Mouse (Mus musculus): ENCODE data around the gene Rbfox3.
"Not testable (repeated sequence)": the region's sequence is repeated elsewhere in the genome, so short reads cannot be mapped to it uniquely, and the experiment has no call there.

Rbfox3 gene

DNA sequence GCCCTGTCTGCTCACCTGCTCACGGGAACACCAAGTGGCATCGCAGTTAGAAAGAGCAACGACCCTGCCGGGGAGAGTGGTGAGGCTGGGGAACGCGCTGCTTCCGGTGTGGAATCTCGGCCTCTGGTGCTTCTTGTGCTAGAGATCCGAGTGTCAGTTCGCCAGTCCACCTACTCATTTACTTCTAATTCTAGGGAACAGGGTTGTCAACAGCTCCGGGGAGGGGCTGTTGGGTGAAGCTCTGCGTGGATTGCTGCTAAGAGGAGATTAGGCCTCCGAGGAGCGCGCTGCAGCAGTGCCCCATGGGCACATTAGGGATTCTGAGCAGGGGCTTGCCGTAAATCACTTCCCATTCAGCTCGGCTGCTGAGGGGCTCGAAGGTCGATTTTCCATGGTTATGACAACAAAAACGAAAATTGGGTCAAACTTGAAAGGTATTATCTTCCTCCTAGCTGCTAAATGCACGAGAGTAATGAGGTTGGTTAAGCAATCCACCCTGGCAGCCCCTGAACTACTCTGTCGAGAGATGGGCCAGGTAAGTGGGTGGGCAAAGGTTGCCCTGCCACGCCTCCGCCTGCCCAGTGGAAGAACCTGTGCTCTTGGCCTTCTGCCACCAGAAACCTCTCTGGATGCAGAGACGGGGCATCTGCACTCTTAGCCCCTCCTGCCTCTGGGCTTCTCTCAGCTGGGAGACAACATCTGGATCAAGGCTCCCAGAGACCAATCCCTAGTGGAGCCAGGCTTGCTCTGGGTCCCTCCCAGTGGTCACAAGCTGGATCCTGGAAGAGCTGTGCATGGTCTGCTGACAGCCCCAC, 85.9 kb downstream of the Rbfox3 start:
- no peak for DNase-seq (ENCODE audit: low read depth, low spot score)

DNA sequence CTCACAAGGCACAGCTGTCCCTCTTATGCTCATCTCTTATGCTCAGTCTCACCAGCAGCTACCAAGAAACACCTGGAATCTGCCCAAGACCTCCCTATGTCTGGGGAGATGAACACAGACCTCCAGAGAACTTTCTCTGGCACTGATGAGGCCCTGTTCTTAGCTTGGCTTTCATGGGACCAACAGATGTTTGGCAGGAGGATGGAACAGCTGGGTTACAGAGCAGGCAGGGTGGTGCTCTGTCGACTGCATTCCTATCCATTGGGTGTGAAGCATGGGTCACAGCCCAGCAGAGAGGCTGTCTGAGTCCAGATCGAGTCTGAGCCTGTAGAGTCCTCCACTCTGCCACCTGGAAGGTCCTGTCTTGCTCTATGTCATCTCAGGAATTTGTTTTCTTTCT, 90.0 kb downstream of the Rbfox3 start:
- DNase-seq (ENCODE audit: low read depth, low spot score) = no peak

DNA sequence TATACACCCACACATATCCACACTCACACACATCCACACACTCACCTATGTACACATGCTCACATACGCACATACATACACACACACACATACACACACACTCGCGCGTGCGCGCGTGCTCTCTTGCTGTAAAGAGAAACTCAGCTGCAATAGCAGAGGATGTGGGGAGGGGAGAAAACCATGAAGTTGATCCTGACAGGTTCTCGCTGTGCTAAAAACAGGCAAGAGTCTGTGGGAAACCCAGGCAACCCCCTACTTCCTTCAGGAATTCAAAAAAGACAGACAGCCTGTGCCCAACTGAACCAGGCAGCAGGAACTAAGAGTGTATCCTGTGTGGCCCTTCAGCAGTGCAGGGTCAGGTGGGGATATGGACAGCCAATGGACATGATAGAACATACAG, 92.9 kb downstream of the Rbfox3 start:
- DNase-seq (ENCODE audit: low read depth, low spot score) = no peak

DNA sequence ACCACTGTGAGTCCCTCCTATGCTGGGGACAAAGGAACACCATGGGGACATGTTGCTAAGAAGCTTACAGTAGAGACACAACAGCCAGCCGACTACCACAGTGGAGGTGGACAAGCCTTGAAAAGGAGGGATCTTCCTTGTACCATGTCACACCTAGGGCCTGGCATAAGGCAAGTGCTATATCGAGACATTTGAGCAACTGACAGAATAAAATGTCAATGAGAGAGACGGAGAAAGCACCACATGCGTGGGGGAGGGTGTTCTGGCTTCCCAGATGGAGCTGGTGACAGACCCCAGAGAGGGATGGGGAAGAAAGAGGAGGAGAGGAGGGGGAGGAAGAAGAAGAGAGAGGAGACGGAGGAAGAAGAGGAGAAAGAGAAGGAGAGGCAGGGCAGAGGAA, 96.3 kb downstream of the Rbfox3 start:
- no peak for DNase-seq (ENCODE audit: low read depth, low spot score)

DNA sequence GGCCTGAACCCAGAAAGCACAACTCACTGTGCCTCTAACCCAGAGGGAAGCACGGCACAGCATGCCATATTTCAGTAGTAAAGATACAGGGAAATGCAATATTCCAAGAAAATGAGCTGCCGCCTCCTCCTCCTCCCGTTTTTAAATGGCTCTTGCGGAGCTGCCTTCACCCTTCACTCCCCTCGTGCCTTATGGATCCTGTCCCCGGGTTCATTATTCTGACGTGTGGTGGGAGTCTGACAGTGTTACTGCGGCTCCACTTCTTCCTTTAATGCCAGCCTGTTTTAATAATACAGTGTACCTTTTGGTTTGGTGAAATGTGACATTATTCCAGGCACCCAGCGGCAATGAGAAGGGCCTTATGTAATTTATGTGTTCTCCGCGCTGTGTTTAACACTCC, 97.5 kb downstream of the Rbfox3 start:
- DNase-seq (ENCODE audit: low read depth, low spot score) = no peak

DNA sequence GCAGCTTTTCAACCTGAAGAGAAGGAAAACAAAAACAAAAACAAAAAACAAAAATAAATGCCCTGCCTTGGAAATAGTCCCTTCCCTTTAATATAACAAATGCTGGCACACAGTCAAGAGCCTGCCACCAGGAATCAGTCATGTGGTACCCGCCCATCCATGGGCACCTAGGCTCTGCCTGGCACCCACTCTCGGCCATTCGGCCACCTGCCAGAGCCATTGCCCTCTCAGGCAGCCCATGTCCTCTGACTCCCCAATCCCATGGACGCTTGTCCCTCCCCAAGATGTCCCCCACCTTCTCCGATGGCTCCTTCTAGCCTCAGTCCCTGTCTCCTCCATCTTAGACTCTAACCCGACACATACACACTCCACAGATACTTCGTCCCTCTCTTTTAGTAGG, 100.0 kb downstream of the Rbfox3 start:
- no peak for DNase-seq (ENCODE audit: low read depth, low spot score)

DNA sequence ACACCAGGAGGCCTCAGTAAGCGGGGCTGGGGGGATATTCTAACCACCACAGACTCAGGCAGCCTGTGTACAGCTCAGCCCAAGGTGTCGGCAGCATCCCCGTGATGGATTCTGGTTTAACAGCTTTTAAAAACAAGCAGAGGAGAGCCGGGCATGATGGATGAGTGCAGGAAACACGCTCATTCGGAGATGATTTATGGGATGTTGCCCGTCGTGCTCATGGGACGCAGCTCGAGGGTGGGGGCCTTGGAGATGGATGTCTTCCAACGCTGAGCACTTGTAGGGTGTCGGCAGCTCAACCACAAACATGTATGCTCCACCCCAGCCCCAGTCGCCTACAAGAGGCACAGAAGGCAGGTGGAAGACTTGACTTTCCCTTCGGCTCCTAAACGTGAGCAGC, 103.9 kb downstream of the Rbfox3 start:
- DNase-seq (ENCODE audit: low read depth, low spot score) = no peak

DNA sequence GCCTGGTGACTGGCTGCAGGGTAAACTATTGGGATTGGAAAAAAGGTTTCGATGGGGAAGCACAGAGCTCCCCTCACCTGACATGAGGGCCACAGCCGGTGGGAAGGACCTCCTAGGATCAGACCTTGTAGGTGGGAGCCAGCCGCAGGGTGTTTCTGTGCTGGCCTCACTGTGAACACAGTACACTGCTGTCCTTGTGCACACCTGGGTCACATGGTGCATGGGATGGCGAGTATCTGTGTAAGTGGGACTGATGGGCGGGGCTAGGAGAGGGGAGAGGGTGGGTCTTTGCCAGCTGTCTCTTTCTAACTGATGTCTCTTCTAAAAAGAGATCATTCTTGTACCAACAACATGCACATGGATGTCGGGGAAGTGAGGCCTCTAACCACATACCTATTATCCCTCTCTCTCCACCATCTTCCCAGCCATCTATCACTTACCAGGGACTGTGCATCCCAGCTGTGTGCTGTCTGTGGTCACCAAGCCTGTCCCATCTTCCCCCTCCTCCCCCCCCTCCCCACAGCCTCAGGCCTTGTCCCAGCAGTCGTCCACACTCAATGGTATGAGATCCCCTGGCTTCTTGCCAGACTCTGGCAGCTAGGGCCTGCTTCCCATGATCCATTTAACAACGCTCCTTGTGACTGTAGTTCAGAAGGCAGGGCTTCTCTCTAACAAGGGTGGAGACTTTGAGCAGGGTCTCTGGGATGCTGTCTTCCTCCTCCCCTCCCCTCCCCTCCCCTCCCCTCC, 116.4 kb downstream of the Rbfox3 start:
- no peak for DNase-seq (ENCODE audit: low read depth, low spot score)

DNA sequence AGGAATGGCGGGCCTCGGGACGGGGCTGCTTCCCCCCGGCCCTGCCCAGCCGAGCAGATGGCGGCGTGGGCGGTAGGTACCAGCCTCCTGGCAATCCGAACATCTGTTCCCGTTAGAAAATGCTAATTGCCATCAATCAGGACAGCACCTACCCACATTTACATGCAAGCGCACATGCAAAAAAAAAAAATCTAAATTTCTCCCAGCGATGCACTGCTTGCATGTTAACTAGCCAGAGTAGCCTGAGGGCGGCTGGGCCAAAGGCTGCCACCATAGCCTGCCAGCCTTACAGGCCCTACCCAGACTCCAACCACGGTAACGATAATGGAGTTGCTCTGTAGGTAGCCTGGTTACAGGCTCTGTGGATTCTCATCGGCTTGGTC, 117.8 kb downstream of the Rbfox3 start:
- peak; percentile 60 for DNase-seq (ENCODE audit: low read depth, low spot score)

DNA sequence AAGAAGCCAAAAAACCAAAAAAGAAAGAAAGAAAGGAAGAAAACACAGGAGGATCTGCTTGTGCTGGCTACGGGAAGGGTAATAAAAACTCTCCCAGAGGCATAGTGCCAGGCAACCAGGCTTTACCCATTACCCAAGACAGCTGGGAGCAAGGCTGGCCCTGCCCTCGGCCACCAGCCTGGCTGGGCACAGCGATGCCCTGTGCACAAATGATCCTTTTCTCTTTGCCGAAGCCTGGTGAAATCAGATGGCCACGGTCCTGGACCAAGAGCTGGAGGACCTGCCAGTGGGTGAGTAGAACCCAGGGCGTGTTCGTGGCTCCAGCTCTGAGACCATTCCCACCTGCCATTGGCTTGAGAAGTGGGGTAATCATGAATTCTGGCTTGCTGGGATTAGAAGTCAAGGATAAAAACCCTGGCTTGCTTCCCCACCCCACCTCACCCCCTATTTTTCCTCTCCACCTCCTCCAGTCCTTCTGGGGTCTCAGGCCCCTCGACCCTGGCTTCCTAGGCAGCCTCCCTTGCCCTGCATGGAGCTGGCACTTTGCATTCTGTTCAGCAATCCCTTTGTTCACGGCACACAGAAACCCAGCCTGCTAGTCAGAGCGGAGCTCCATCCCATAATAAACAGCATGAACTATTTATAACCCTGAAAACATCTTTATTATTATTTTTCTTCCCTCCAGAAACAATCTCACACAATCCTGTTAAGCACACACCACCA, 118.3 kb downstream of the Rbfox3 start:
- DNase-seq (ENCODE audit: low read depth, low spot score) = no peak

DNA sequence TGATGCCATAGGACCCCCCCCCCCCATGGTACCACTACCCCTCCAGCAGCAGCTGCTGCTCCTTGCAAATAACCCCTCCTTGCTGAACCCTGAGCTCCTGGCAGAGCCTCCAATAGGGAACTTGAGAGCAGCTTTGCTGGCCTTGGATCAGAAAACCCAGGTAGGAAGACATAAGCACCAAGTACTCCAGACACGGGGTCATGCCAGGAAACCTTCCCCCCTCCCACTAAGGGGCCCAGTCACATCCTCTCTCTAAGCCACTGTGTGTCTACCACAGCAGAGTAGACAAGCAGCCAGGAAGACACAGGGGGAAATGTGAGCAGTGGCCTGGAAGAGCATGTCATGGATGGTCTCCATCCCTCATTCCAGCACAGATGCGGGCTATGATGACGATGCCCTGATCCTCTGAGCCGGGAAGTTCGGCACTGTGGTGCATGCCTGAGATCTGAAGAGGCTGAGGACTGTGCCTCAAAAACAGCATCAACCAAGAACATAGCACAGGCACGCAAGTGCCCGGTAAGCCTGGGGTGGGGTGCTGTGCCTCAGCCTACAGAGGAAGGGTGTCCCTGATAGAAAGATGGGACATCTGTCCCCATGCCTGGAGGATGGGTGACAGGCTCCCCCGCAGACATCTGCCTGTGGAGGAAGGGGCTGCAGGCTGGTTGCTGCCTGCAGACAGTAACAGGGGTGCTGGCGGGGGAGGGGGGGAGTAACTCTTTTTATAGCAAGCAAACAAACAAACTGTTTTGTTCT, 119.1 kb downstream of the Rbfox3 start:
- no peak for DNase-seq (ENCODE audit: low read depth, low spot score)

DNA sequence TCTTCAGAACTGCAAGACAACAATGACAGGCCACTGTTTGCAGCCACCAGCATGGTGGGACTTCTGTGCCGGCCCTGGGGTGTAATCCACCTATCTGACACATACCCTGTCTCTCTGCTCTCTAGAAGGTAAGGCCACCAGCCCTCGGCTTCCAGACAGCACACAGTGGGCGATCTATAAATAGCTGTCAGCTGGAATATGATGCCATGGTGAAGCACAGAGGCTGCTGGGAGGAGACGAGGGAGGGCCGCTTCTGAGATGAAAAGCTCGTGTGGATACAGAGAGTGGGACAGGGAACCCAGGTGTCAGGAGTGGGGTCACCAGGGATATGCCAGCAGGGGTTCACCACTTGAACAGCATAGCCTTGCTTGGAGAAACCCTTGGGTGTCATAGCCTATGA, 120.0 kb downstream of the Rbfox3 start:
- DNase-seq (ENCODE audit: low read depth, low spot score) = no peak

DNA sequence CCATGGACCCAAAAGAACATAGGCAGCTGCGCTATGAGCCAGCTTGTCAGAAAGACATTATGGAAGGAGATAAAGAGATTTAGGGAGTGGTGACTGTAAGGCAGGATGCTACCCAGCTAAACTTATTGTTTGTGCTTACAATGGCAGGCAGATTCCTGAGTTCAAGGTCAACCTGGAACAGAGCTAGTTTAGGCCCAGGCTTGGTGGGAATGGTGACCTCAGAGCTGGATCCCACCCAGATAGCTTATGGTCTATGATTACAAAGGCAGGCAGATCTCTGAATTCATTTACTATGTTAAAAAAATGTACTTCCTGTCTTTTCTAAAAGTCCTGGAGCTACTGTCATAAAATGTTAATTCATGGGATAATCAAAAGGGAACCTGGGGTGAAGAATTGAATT, 123.3 kb downstream of the Rbfox3 start:
- DNase-seq (ENCODE audit: low read depth, low spot score) = no peak

DNA sequence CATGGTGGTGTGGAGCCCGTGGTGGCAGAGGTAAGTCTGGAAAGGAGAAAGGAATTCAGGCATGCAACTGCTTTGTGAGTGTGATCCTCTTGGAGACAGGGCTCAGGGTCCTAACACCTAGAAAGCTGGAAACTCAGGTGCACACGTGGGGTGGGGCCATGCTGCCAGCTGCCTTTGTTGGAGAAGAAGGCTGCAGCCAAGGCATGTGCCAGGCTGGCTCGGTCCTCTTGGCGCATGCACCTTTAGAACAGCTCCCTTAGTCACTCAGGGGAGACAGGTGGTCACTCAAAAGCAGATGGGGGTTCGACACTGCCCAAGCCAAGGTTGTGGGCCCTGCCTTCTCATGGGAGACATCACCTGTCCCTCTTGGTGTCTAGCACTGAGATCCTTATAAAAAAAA, 128.7 kb downstream of the Rbfox3 start:
- DNase-seq (ENCODE audit: low read depth, low spot score) = no peak

DNA sequence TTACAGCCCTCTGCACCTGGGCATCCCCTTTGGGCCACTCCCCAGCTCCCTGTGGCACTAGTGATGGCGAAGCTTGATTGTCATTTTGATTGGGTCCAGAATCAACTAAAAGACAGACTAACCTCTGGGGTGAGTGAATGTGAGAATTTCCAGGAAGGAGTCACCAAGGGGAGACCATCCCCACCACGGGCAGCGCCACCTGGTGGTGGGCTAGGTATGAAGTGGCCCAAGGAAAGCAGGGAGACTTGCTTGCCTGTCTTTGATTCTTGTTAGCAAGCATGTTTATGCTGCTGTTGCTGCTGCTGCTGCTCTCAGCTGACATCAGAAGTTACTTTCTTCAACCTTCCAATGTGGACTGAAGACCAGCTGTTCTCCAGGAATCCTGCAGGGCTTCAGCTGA, 135.6 kb downstream of the Rbfox3 start:
- DNase-seq (ENCODE audit: low read depth, low spot score) = no peak

DNA sequence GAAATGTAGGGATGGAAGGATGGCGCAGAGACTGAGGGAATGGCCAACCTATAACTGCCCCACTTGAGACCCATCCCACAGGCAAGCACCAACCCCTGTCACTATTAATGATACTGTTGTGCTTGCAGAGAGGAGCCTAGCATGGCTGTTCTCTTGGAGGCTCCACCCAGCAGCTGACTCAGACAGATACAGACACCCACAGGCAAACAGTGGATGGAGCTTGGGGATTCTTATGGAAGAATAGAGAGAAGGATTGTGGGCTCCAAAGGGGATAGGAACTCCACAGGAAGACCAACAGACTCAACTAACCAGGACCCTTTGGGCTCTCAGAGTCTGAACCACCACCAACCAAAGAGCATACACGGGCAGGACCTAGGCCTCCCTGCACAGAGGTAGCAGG, 136.6 kb downstream of the Rbfox3 start:
- not testable (repeated sequence) for DNase-seq (ENCODE audit: low read depth, low spot score)

DNA sequence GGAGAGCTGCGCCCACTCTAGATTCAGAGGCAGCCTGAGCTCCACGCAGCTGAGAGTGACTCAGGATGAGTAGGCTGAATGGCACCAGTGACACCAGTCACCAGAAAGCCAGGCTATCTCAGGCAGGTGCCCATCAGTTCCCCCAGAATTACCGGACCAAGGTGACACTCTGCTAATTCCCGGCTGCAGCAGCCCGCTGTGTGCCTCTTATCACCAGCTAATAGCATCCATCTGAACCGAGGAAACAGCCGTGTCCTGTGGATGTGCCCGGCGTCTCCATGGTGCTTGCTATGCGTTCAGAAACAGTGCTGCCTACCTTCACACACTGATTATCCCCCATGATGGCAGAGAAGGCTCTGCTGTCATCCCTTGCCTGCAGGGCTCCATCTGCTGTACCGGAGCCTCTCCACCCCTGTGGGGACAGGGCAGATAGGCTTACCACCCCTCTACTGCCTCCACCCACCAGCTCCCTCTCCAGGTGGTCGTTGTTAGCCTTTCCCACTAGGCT, 138.3 kb downstream of the Rbfox3 start:
- no peak for DNase-seq (ENCODE audit: low read depth, low spot score)

DNA sequence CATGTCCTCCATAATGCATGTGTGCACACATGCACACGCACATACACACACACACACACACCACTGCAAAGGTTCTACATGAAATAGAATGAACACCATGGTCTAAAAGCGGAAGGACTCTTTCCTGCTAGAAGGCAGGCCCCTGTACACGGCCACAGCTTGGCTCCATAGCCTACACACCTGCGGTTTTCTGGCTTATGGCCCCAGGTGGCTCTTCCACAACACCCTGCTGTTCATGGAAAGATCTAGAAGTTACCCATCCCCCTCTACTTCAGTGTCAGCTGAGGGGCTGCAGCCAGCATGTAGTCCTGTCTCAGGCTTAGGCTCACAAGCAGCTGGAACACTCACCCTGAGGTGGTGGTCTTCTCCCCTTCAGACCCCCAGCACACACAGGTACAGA, 140.0 kb downstream of the Rbfox3 start:
- no peak for DNase-seq (ENCODE audit: low read depth, low spot score)

DNA sequence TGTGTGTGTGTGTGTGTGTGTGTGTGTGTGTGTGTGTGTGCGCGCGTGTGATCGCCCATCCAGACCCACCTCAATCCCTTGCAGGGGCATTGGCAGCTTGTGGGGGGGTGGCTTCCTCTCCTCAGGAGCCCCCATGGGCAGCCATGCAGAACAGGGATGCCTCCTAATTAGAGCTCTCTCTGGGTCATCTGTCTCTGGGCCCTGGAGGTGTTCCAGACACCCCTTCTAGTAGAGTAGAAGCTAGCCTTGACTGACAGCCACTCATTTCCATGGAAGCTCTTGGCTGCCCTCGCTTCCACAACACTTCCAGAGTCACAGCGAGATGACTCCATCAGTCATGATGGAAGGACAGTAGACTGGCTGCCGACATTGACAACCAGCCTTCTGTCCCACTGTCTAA, 140.6 kb downstream of the Rbfox3 start:
- no peak for DNase-seq (ENCODE audit: low read depth, low spot score)

DNA sequence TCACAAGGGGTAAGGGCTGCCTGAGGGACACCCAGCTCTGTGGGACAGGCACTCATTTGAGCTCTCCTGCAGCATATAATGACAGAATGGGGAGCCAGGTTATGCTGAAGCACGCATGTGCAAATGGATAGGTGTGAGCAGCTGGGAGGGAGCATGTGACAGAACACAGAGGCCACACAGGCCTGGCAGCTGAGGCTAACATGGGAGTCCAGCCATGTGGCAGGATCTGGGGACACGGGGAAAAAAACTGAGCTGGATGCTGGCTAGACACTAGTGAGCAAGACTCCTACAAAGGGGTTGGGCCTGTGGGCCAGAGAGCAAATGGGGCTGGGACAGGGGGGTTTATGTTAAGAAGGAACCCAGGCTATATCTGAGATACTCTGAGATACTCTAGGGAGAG, 141.9 kb downstream of the Rbfox3 start:
- no peak for DNase-seq (ENCODE audit: low read depth, low spot score)

DNA sequence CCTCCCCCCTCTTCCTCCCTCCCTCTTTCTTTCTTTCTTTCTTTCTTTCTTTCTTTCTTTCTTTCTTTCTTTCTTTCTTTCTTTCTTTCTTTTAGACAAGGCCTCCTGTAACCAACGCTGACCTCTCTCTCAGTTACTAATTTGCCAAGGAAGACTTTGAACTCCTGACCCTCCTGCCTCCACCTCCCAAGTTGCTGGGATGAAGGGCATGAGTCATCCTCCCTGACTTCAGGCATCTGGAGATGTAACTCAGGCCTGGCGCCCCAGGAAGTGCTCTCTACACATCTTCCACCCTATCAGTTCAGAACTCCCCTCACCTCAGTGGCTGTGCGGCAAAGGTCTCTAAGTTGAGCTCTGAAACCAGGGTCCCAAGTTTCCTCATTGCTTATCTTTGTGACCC, 143.0 kb downstream of the Rbfox3 start:
- no peak for DNase-seq (ENCODE audit: low read depth, low spot score)

DNA sequence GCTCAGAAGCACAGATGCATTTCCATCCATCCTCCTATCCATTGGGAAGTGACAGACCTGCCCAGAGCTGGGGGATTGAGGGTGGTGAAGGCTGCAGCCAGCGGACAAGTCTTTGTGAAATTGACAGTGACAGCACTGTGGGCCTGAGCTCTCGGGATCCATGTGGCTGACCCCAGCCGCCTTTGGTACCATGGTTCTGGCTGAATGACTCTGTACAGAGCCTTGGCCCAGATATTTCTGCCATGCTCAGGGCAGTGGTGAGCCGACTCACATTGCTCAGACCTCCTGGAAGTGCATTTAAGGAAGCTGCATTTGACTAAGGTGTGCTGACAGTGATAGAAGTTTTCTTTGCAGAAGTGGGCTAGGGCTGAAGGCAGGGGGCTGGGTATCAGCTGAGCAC, 144.0 kb downstream of the Rbfox3 start:
- DNase-seq (ENCODE audit: low read depth, low spot score) = no peak
